Mouse (Mus musculus): Measurements from ENCODE around the gene Camk2g. TPM values are rescaled to one million over a fixed set of nuclear protein-coding genes. Genes with fewer than 3 reads are reported as not detected.
A peak's percentile ranks its signal among the peaks of the same experiment; 100 is the strongest.

Camk2g gene
- polyA plus RNA-seq, 2 experiments, result 3.9 to 5.4 TPM

DNA sequence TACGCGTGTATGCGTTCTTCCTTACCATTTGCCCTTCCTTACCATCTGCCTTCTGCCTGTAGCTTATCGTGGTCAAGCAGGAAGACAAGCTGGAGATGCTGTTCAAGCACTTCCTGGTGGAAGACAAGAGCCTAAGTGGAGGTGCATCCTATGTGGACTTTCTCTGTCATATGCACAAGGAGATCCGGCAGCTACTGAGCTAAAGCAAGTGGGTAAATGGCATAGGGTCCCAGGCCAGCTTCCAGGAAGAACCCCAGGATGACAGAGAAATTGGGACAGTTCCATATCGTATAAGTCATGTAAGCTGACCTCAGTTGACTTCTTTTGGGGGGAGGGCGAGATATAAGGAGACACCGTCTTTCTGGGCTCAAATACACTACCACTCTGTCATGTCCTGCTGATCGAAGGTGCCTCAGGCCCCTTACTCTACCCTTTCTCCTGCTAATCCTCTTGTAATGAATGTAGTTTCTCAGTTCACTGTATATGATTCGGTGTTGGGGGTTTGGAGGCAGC, 100.2 kb downstream of the Camk2g start:
- Histone ChIP-seq H3K9me3 (ENCODE audit: control insufficient read depth, low read length) (no peaks in the 10 kb centered on the region), H3K36me3 (replicated peaks; ENCODE audit: control insufficient read depth, insufficient read depth, low read depth) (peaks cover 53% of the 10 kb centered on the region), H3K9ac (replicated peaks) (no peak overlapping the region), H3K4me2 (ENCODE audit: low read depth) (0 out of 2 replicates have a peak overlapping the region, but pooled peaks have one; percentile 80), H3K4me3 (ENCODE audit: insufficient read depth in 1 of 2, low read depth in 2 of 2, low read length in 2 of 2) (no peak overlapping the region), H3K27me3 (ENCODE audit: control insufficient read depth, insufficient read depth, low read length) (no peaks in the 10 kb centered on the region), H3K4me1 (replicated peaks; ENCODE audit: control insufficient read depth in 2 of 2, insufficient read depth in 2 of 2, low read length in 1 of 2) (peaks cover 19 to 25% of the 10 kb centered on the region in 2 experiments), H3K27ac (no peak overlapping the region; the same call in 1 of the 2 replicates)
- ATAC-seq (ENCODE audit: insufficient read depth), result no peak
- no peak for DNase-seq (ENCODE audit: low read depth in 3 of 3, low spot score in 3 of 3)
- TF ChIP-seq CTCF (IDR thresholded peaks at IDR 0.05; ENCODE audit: low read depth) (no peak), EP300 (IDR thresholded peaks at IDR 0.05; ENCODE audit: low read depth) (no peak)
- WGBS (ENCODE audit: insufficient replicate concordance), result 70% methylated on average over 10 of the region's 10 CpGs

DNA sequence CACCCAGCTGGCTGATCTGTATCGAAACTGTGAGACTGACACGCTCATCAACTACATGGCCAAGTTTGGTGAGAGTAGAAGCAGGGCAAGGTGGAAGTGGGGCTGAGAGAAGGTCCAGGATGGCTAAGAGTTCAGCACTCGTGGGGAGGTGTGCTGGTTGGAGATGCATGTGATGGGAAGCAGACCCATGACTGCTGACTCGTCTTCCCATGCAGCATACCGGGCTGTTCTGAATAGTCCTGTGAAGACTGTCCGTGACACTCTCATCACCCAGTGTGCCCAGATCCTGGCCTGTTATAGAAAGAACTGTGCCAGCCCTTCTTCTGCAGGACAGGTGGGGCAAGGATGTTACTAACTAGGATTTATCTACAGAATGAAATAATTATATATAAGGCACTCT, 102.1 kb downstream of the Camk2g start:
- Histone ChIP-seq H3K36me3 (replicated peaks; ENCODE audit: control insufficient read depth, insufficient read depth, low read depth) (peaks cover 67% of the 10 kb centered on the region), H3K27ac (no peak overlapping the region), H3K9me3 (ENCODE audit: control insufficient read depth, low read length) (no peaks in the 10 kb centered on the region), H3K9ac (replicated peaks) (no peak overlapping the region), H3K4me3 (ENCODE audit: insufficient read depth in 1 of 2, low read depth in 2 of 2, low read length in 2 of 2) (no peak overlapping the region), H3K4me1 (replicated peaks; ENCODE audit: control insufficient read depth in 2 of 2, insufficient read depth in 2 of 2, low read length in 1 of 2) (peaks cover 12 to 20% of the 10 kb centered on the region in 2 experiments; a peak in 3 of 4 replicates), H3K27me3 (ENCODE audit: control insufficient read depth, insufficient read depth, low read length) (no peaks in the 10 kb centered on the region), H3K4me2 (ENCODE audit: low read depth) (no peak overlapping the region)
- 79% methylated on average over 6 of the region's 6 CpGs for WGBS (ENCODE audit: insufficient replicate concordance)
- no peak for TF ChIP-seq EP300 (IDR thresholded peaks at IDR 0.05; ENCODE audit: low read depth)
- DNase-seq (ENCODE audit: low read depth in 3 of 3, low spot score in 3 of 3), result no peak
- ATAC-seq (ENCODE audit: insufficient read depth), result no peak

DNA sequence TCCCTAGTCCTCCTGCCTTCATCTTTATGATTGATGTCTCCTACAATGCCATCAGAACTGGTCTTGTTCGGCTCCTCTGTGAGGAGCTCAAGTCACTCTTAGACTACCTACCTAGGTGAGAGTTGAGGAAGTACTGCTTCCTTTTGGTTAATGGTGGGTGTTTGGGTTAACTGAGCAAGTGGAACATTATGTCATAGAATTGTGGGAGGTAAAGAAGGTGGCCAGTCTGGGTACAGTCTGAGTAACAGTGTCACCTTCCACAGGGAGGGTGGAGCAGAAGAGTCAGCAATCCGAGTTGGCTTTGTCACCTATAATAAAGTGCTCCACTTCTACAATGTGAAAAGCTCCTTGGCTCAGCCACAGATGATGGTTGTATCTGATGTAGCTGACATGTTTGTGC, 104.9 kb downstream of the Camk2g start:
- DNase-seq (ENCODE audit: low read depth in 3 of 3, low spot score in 3 of 3), result no peak
- WGBS (ENCODE audit: insufficient replicate concordance), result 80% methylated on average over 2 of the region's 2 CpGs
- Histone ChIP-seq H3K9me3 (ENCODE audit: control insufficient read depth, low read length) (no peaks in the 10 kb centered on the region), H3K4me2 (ENCODE audit: low read depth) (no peak overlapping the region), H3K9ac (replicated peaks) (no peak overlapping the region), H3K4me3 (ENCODE audit: insufficient read depth in 1 of 2, low read depth in 2 of 2, low read length in 2 of 2) (no peak overlapping the region), H3K36me3 (replicated peaks; ENCODE audit: control insufficient read depth, insufficient read depth, low read depth) (peaks cover 92% of the 10 kb centered on the region), H3K27ac (no peak overlapping the region), H3K4me1 (replicated peaks; ENCODE audit: control insufficient read depth in 2 of 2, insufficient read depth in 2 of 2, low read length in 1 of 2) (peaks cover 2 to 4% of the 10 kb centered on the region in 2 experiments; a peak in 2 of 4 replicates), H3K27me3 (ENCODE audit: control insufficient read depth, insufficient read depth, low read length) (no peaks in the 10 kb centered on the region)
- ATAC-seq (ENCODE audit: insufficient read depth), result no peak
- TF ChIP-seq CTCF (IDR thresholded peaks at IDR 0.05; ENCODE audit: low read depth), result no peak
- no peak for TF ChIP-seq EP300 (IDR thresholded peaks at IDR 0.05; ENCODE audit: low read depth)

DNA sequence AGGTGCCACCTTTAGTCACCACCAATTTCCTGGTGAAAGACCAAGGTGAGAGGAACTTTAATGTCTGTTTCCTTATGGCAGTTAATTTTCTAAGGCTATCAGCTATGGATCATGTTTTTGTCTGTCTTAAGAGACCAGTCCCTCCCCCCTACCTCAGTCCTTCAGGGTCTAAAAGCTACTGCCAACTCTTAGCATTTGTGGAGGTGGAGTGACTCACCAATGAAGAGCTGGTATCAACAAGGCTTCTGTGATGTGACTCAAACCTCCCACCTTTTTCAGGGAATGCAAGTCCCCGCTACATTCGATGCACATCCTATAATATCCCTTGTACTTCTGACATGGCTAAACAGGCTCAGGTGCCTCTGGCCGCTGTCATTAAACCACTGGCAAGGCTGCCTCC, 107.3 kb downstream of the Camk2g start:
- Histone ChIP-seq H3K4me2 (ENCODE audit: low read depth) (no peak overlapping the region), H3K36me3 (replicated peaks; ENCODE audit: control insufficient read depth, insufficient read depth, low read depth) (peaks cover 93% of the 10 kb centered on the region), H3K27ac (no peak overlapping the region), H3K4me3 (ENCODE audit: insufficient read depth in 1 of 2, low read depth in 2 of 2, low read length in 2 of 2) (no peak overlapping the region), H3K9me3 (ENCODE audit: control insufficient read depth, low read length) (no peaks in the 10 kb centered on the region), H3K4me1 (replicated peaks; ENCODE audit: control insufficient read depth in 2 of 2, insufficient read depth in 2 of 2, low read length in 1 of 2) (0 out of 4 replicates have a peak, but pooled peaks cover 0 to 2% of the 10 kb centered on the region in 2 experiments), H3K27me3 (ENCODE audit: control insufficient read depth, insufficient read depth, low read length) (no peaks in the 10 kb centered on the region), H3K9ac (replicated peaks) (no peak overlapping the region)
- 90% methylated on average over 3 of the region's 3 CpGs for WGBS (ENCODE audit: insufficient replicate concordance)
- DNase-seq (ENCODE audit: low read depth in 3 of 3, low spot score in 3 of 3) (no peak), ATAC-seq (ENCODE audit: insufficient read depth) (no peak)
- TF ChIP-seq EP300 (IDR thresholded peaks at IDR 0.05; ENCODE audit: low read depth) (no peak), CTCF (IDR thresholded peaks at IDR 0.05; ENCODE audit: low read depth) (no peak)

Small RNA genes within 50 kb of the gene (microRNA-seq; reads per million reads assigned to microRNA genes)
- 2.1 reads per million for gene Mir6946

Other genes with a start within 250 kb of the Camk2g start
- 18.0 and 22.7 TPM in 2 replicates for gene Ppp3cb, start 247.5 kb downstream of the Camk2g start, polyA plus RNA-seq (2012; rRNA removed)
- 21.6 and 24.8 TPM in 2 replicates for gene Ppp3cb, start 247.5 kb downstream of the Camk2g start, polyA plus RNA-seq (2014; fragmentation: Nextera tagmentation; extraction: Ambion mirVana)
- 1.2 and 1.3 TPM in 2 replicates for gene Usp54, start 153.0 kb downstream of the Camk2g start, polyA plus RNA-seq (2012; rRNA removed)
- 1.1 and 1.2 TPM in 2 replicates for gene Usp54, start 153.0 kb downstream of the Camk2g start, polyA plus RNA-seq (2014; fragmentation: Nextera tagmentation; extraction: Ambion mirVana)
- gene Myoz1, start 137.5 kb downstream of the Camk2g start, polyA plus RNA-seq (2012; rRNA removed), result 0.04 and 0.10 TPM in 2 replicates
- gene Myoz1, start 137.5 kb downstream of the Camk2g start, polyA plus RNA-seq (2014; fragmentation: Nextera tagmentation; extraction: Ambion mirVana), result 0.14 TPM in 1 of 2 replicates, not detected in the other
- 0.02 TPM in 2 replicates for gene Synpo2l, start 125.7 kb downstream of the Camk2g start, polyA plus RNA-seq (2012; rRNA removed)
- gene Synpo2l, start 125.7 kb downstream of the Camk2g start, polyA plus RNA-seq (2014; fragmentation: Nextera tagmentation; extraction: Ambion mirVana), result 0.09 TPM in 1 of 2 replicates, not detected in the other
- 36.4 and 37.1 TPM in 2 replicates for gene Sec24c, start 119.8 kb downstream of the Camk2g start, polyA plus RNA-seq (2012; rRNA removed)
- gene Sec24c, start 119.8 kb downstream of the Camk2g start, polyA plus RNA-seq (2014; fragmentation: Nextera tagmentation; extraction: Ambion mirVana), result 28.4 and 33.8 TPM in 2 replicates
- 2.8 and 3.3 TPM in 2 replicates for gene Fut11, start 99.1 kb downstream of the Camk2g start, polyA plus RNA-seq (2012; rRNA removed)
- 4.3 and 5.7 TPM in 2 replicates for gene Fut11, start 99.1 kb downstream of the Camk2g start, polyA plus RNA-seq (2014; fragmentation: Nextera tagmentation; extraction: Ambion mirVana)
- 49.6 and 58.8 TPM in 2 replicates for gene Chchd1, start 91.1 kb downstream of the Camk2g start, polyA plus RNA-seq (2012; rRNA removed)
- gene Chchd1, start 91.1 kb downstream of the Camk2g start, polyA plus RNA-seq (2014; fragmentation: Nextera tagmentation; extraction: Ambion mirVana), result 127 and 138 TPM in 2 replicates
- gene Zswim8, start 86.5 kb downstream of the Camk2g start, polyA plus RNA-seq (2012; rRNA removed), result 16.8 and 20.8 TPM in 2 replicates
- gene Zswim8, start 86.5 kb downstream of the Camk2g start, polyA plus RNA-seq (2014; fragmentation: Nextera tagmentation; extraction: Ambion mirVana), result 3.1 and 4.0 TPM in 2 replicates
- 22.8 and 22.9 TPM in 2 replicates for gene Ndst2, start 59.5 kb downstream of the Camk2g start, polyA plus RNA-seq (2012; rRNA removed)
- 13.2 and 15.9 TPM in 2 replicates for gene Ndst2, start 59.5 kb downstream of the Camk2g start, polyA plus RNA-seq (2014; fragmentation: Nextera tagmentation; extraction: Ambion mirVana)
- 0.74 and 1.3 TPM in 2 replicates for gene Plau, start 42.6 kb upstream of the Camk2g start, polyA plus RNA-seq (2012; rRNA removed)
- 0.43 and 0.57 TPM in 2 replicates for gene Plau, start 42.6 kb upstream of the Camk2g start, polyA plus RNA-seq (2014; fragmentation: Nextera tagmentation; extraction: Ambion mirVana)
- 13.8 and 16.5 TPM in 2 replicates for gene Vcl, start 135.3 kb upstream of the Camk2g start, polyA plus RNA-seq (2012; rRNA removed)
- gene Vcl, start 135.3 kb upstream of the Camk2g start, polyA plus RNA-seq (2014; fragmentation: Nextera tagmentation; extraction: Ambion mirVana), result 17.1 and 21.7 TPM in 2 replicates

All from liver, embryonic 14.5 days (tissue).